Mouse (Mus musculus) heart, embryonic 10.5 days (tissue): ENCODE data around the gene Cachd1. TPM values are rescaled to one million over a fixed set of nuclear protein-coding genes. Genes with fewer than 3 reads are reported as not detected.

Source experiments
- DNase-seq: peaks from one replicate; pipeline ENCODE4 v3.0.0-alpha.2; 2017; ENCODE audit warnings: low spot score
- H3K27ac ChIP-seq: fragments of 300-500 bp; sonication (generic); 2 replicates; pipeline ENCODE4 v1.5.1; 2016; ENCODE audit warnings: mild to moderate bottlenecking
- H3K27me3 ChIP-seq: fragments of 300-500 bp; sonication (generic); 2 replicates; pipeline ENCODE4 v1.6.1; 2016; ENCODE audit warnings: mild to moderate bottlenecking; ENCODE audit not compliant: poor library complexity, insufficient read depth, severe bottlenecking
- H3K36me3 ChIP-seq: fragments of 300-500 bp; sonication (generic); 2 replicates; pipeline ENCODE4 v1.6.1; 2016; ENCODE audit warnings: mild to moderate bottlenecking, moderate library complexity
- H3K4me1 ChIP-seq: fragments of 300-500 bp; sonication (generic); 2 replicates; pipeline ENCODE4 v1.6.1; 2016; ENCODE audit warnings: mild to moderate bottlenecking
- H3K4me3 ChIP-seq: fragments of 300-500 bp; sonication (generic); 2 replicates; pipeline ENCODE4 v1.5.1; 2016; ENCODE audit warnings: mild to moderate bottlenecking, moderate library complexity
- H3K9me3 ChIP-seq: fragments of 300-500 bp; sonication (generic); 2 replicates; pipeline ENCODE4 v1.6.1; 2016; ENCODE audit warnings: mild to moderate bottlenecking, moderate library complexity
- WGBS: fragments of 180-500 bp; shearing (Covaris S2); methylation state at CpG from one replicate; pipeline ENCODE4 v1.1.7; 2016; 5-methylcytosine and 5-hydroxymethylcytosine counted together
- polyA plus RNA-seq: library from polyadenylated mRNA; unstranded; fragments of >200 nt; fragmentation: Nextera tagmentation; extraction: Ambion mirVana; gene quantifications from 2 replicates; pipeline ENCODE4 v1.2.1, GENCODE M21; 2016

Gene Cachd1
- polyA plus RNA-seq = 8.7 and 17.2 TPM in 2 replicates

GRCm38 (mm10) chr4:100776043-100776870, at the start of gene Cachd1:
Cachd1 (plus strand) TSS chr4:100776675.
- peak within 1 kb of the TSS; percentile 89 for H3K4me3 ChIP-seq
- peaks cover 6% of the 10 kb centered on the region; the same call in 1 of the 2 replicates for H3K27me3 ChIP-seq
- DNase-seq = peak; percentile 80
- under 1% methylated on average over 44 of the region's 50 CpGs for WGBS
- H3K4me1 ChIP-seq = peaks cover 28% of the 10 kb centered on the region
- H3K9me3 ChIP-seq = no peaks in the 10 kb centered on the region
- peak within 1 kb of the TSS; percentile 95 for H3K27ac ChIP-seq
- no peaks in the 10 kb centered on the region for H3K36me3 ChIP-seq

DNA sequence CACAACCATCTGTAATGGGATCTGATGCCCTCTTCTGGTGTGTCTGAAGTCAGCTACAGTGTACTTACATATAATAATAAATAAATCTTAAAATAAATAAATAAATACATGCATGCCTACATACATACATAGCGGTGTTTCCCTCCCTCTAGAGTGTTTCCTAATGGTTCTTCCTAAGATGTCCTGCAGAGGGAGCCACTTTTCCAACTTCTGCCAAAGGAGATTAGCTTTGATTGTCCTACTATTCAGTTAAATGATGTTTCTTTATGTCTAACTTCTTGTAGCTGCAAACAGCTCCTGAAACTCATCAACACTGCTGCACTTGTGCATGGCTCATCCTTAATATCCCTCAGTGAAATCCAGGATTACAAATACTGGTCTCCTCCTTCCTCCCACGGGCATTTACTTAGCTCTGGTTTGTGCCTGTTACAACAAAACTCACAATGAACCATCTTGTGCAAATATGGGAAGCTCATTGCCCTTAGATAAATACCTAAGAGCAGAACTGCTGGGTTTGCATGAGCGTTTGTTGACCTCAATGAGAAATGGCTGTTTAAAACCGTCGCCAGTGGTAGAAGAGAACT, 47.5 kb upstream of the Cachd1 start:
- Histone ChIP-seq H3K4me3 (no peak overlapping the region), H3K4me1 (no peaks in the 10 kb centered on the region), H3K27me3 (no peaks in the 10 kb centered on the region), H3K36me3 (no peaks in the 10 kb centered on the region), H3K27ac (no peak overlapping the region), H3K9me3 (no peaks in the 10 kb centered on the region)
- DNase-seq = peak; percentile 66
- 81% methylated on average over 5 of the region's 5 CpGs for WGBS

DNA sequence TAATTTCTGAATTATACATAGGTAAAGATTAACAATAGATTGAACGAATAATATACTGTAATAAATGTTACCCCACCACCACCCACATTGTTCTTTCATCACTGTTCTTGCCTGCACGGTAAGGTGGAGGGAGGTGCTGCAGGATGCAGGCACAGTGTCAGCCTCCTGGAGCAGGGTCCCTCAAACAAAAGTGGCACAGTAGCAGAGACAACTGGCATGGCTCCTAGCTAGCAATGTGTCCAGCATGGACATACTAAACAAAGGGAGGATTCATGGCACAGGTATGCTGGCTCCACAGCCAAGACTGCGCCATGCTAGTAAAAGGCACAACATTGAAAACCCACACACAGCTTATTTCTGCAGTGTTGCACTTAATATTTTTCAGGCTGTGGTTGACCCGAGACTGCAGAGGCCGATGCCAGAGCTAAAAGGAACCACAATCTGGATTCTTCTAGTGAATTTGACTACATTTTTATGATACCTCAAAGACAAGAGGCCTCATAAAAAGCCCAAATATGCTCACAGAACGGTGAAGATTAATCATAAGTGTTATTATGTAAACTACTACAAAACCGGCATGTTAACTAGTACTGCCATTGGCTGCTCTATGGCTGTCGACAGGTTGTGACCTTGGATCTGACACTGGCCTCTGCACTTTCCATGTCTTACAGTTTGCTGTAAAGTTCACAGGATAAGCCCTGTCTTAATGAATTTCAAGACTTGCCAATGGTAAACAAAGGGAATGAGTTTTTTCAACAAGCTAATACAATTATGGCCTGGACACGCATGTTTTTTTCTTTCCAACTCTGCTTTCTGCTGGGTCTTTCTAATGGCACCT, 41.2 kb upstream of the Cachd1 start:
- no peak for DNase-seq
- Histone ChIP-seq H3K4me1 (no peaks in the 10 kb centered on the region), H3K27ac (no peak overlapping the region), H3K9me3 (no peaks in the 10 kb centered on the region), H3K27me3 (no peaks in the 10 kb centered on the region), H3K36me3 (no peaks in the 10 kb centered on the region), H3K4me3 (no peak overlapping the region)
- 81% methylated on average over 9 of the region's 9 CpGs for WGBS

GRCm38 (mm10) chr4:100735936-100736349, 40.5 kb upstream of the Cachd1 start:
- Histone ChIP-seq H3K9me3 (no peaks in the 10 kb centered on the region), H3K36me3 (no peaks in the 10 kb centered on the region), H3K27me3 (no peaks in the 10 kb centered on the region), H3K27ac (no peak overlapping the region), H3K4me1 (no peaks in the 10 kb centered on the region), H3K4me3 (no peak overlapping the region)
- no peak for DNase-seq
- WGBS = 89% methylated on average over 9 of the region's 9 CpGs

GRCm38 (mm10) chr4:100743615-100744014, 32.9 kb upstream of the Cachd1 start:
- H3K36me3 ChIP-seq = no peaks in the 10 kb centered on the region
- H3K4me1 ChIP-seq = no peaks in the 10 kb centered on the region
- DNase-seq = no peak
- no peak overlapping the region for H3K4me3 ChIP-seq
- H3K27ac ChIP-seq = no peak overlapping the region
- peaks cover 13% of the 10 kb centered on the region; the same call in 1 of the 2 replicates for H3K27me3 ChIP-seq
- H3K9me3 ChIP-seq = no peaks in the 10 kb centered on the region
- 80% methylated on average over 8 of the region's 8 CpGs for WGBS

- Histone ChIP-seq H3K9me3 (no peaks in the 10 kb centered on the region), H3K27ac (no peak overlapping the region), H3K27me3 (peaks cover 28% of the 10 kb centered on the region), H3K36me3 (no peaks in the 10 kb centered on the region), H3K4me1 (no peaks in the 10 kb centered on the region), H3K4me3 (no peak overlapping the region)
- WGBS = 72% methylated on average over 2 of the region's 2 CpGs
- DNase-seq = no peak
These were observed 24.2 kb upstream of the Cachd1 start for GRCm38 (mm10) chr4:100752278-100752677.

GRCm38 (mm10) chr4:100755632-100756031, 20.8 kb upstream of the Cachd1 start:
- 16% methylated on average over 8 of the region's 8 CpGs for WGBS
- Histone ChIP-seq H3K27me3 (peaks cover 53% of the 10 kb centered on the region), H3K4me3 (no peak overlapping the region), H3K9me3 (no peaks in the 10 kb centered on the region), H3K4me1 (no peaks in the 10 kb centered on the region), H3K27ac (no peak overlapping the region), H3K36me3 (no peaks in the 10 kb centered on the region)
- no peak for DNase-seq

DNA sequence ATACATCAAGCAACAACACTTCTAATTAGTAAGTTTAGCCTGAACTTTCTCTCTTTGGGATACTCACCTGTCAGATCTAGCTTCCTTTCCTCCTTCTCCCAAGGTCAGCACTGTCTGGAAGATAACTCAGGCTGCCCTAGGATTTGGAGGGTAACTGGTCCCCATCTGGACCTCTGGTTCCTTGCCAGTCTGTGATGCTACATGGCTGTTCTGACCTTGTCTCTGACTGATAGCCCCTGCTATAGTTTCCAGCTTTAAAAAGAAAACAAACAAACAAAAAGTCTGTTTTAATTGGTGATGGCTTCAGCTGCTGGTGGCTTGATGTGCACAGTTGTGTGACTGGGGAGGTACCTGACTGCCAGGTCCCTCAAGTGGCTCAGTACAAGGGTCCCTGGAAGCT, 20.0 kb upstream of the Cachd1 start:
- Histone ChIP-seq H3K36me3 (no peaks in the 10 kb centered on the region), H3K27me3 (peaks cover 61% of the 10 kb centered on the region), H3K9me3 (no peaks in the 10 kb centered on the region), H3K4me1 (no peaks in the 10 kb centered on the region), H3K4me3 (no peak overlapping the region), H3K27ac (no peak overlapping the region)
- DNase-seq = no peak

GRCm38 (mm10) chr4:100758265-100758898, 18.1 kb upstream of the Cachd1 start:
- no peak overlapping the region for H3K4me3 ChIP-seq
- peaks cover 56% of the 10 kb centered on the region for H3K27me3 ChIP-seq
- 80% methylated on average over 6 of the region's 6 CpGs for WGBS
- DNase-seq = no peak
- H3K9me3 ChIP-seq = no peaks in the 10 kb centered on the region
- no peaks in the 10 kb centered on the region for H3K36me3 ChIP-seq
- H3K4me1 ChIP-seq = no peaks in the 10 kb centered on the region
- no peak overlapping the region for H3K27ac ChIP-seq

DNA sequence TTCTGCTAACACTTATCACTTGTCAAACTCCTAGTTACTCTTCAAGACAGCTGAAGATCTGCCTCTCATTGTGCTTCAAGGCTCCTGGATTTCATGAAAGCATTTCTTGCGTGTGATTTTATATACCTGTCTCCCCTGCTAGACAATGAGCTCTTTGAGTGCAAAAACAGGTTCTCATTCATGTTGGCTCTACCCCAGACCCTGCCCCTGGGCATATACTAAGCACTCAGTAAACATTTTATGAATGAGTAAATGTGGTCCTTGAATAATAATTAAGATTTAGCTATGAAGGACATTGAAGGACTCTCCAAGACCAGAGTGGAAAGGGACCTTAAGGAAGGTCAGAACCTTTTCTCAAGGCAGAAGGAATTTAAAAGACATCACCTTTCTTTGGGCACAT, 16.9 kb upstream of the Cachd1 start:
- H3K9me3 ChIP-seq = no peaks in the 10 kb centered on the region
- H3K27ac ChIP-seq = no peak overlapping the region
- DNase-seq = no peak
- no peaks in the 10 kb centered on the region for H3K4me1 ChIP-seq
- WGBS = 79% methylated on average over 1 of the region's 1 CpGs
- peaks cover 60% of the 10 kb centered on the region for H3K27me3 ChIP-seq
- H3K4me3 ChIP-seq = no peak overlapping the region
- no peaks in the 10 kb centered on the region for H3K36me3 ChIP-seq

DNA sequence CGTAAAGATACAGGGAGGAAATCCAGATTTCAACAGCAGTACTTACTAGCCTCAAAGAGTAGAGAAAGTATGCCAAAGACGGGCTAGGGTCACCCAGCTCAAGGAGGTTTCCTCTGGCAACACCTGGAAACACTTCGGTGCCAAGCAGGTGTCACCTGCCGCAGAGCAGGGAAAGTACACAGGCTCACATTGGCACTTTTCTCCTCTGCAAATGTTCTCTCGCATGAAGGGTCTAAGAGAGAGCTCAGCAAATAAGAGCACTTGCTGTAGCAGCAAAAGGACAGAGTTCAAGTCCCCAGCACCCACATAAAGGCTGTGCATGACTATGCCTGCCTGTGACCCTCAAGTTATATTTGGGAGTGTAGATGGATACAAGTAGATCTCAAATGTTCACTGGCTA, 16.1 kb upstream of the Cachd1 start:
- Histone ChIP-seq H3K36me3 (no peaks in the 10 kb centered on the region), H3K4me1 (no peaks in the 10 kb centered on the region), H3K9me3 (no peaks in the 10 kb centered on the region), H3K4me3 (no peak overlapping the region), H3K27me3 (peaks cover 57% of the 10 kb centered on the region), H3K27ac (no peak overlapping the region)
- WGBS = 80% methylated on average over 5 of the region's 5 CpGs
- DNase-seq = no peak

DNA sequence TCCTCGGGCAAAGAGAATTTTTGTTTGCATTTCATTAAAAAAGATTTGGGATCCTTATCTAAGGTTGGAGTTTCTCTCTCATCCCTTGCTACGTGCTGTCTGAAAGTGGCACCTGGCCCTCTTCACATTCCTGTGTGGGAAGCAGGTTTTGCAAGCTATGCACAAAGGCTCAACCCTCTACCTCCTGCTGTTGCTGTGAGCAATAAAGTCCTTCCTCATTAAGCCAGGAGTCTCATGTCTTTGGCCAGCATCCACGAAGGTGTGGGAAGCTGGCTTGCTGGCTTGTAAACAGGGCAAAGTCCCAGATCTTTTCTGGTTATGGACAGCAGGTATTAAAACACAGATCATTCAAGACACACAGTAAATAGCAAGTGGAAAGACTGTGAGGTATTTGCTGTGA, 7.9 kb upstream of the Cachd1 start:
- no peaks in the 10 kb centered on the region for H3K36me3 ChIP-seq
- H3K4me1 ChIP-seq = no peaks in the 10 kb centered on the region
- no peaks in the 10 kb centered on the region for H3K9me3 ChIP-seq
- H3K27me3 ChIP-seq = peaks cover 13% of the 10 kb centered on the region
- WGBS = 42% methylated on average over 3 of the region's 3 CpGs
- no peak overlapping the region for H3K27ac ChIP-seq
- H3K4me3 ChIP-seq = no peak overlapping the region
- no peak for DNase-seq
